Mouse (Mus musculus) heart, embryonic 15.5 days (tissue): ENCODE results near the gene Otud5. TPM values are rescaled to one million over a fixed set of nuclear protein-coding genes. Genes with fewer than 3 reads are reported as not detected.
A peak's percentile ranks its signal among the peaks of the same experiment; 100 is the strongest.

Source experiments
- ATAC-seq: fragments of 200-750 bp; cut with Nextera tagmentation; replicated peaks from 2 replicates; pipeline ENCODE4 v1.8.0; 2017; ENCODE audit warnings: low read depth, moderate TSS enrichment; ENCODE audit not compliant: insufficient number of reproducible peaks, insufficient read depth, low FRiP score
- H3K27ac ChIP-seq: fragments of 300-500 bp; sonication (generic); 2 replicates; pipeline ENCODE4 v1.5.1; 2015; ENCODE audit warnings: mild to moderate bottlenecking, inconsistent platforms
- H3K27me3 ChIP-seq: fragments of 300-500 bp; sonication (generic); 2 replicates; pipeline ENCODE4 v1.6.1; 2015; ENCODE audit warnings: inconsistent platforms
- H3K36me3 ChIP-seq: fragments of 300-500 bp; sonication (generic); 2 replicates; pipeline ENCODE4 v1.6.1; 2015; ENCODE audit warnings: mild to moderate bottlenecking, inconsistent platforms
- H3K4me1 ChIP-seq: fragments of 300-500 bp; sonication (generic); replicated peaks from 2 replicates; pipeline ENCODE4 v1.6.1; 2015; ENCODE audit warnings: inconsistent platforms
- H3K4me2 ChIP-seq: fragments of 300-500 bp; sonication (generic); 2 replicates; pipeline ENCODE4 v1.6.1; 2015; ENCODE audit warnings: inconsistent platforms, mild to moderate bottlenecking, moderate library complexity
- H3K4me3 ChIP-seq: fragments of 300-500 bp; sonication (generic); 2 replicates; pipeline ENCODE4 v1.5.1; 2015; ENCODE audit warnings: mild to moderate bottlenecking, inconsistent platforms
- H3K9ac ChIP-seq: fragments of 300-500 bp; sonication (generic); 2 replicates; pipeline ENCODE4 v1.6.1; 2015; ENCODE audit warnings: mild to moderate bottlenecking, inconsistent platforms
- H3K9me3 ChIP-seq: fragments of 300-500 bp; sonication (generic); replicated peaks from 2 replicates; pipeline ENCODE4 v1.6.1; 2016; ENCODE audit warnings: inconsistent platforms
- WGBS: fragments of 180-500 bp; shearing (Covaris S2); methylation state at CpG from one replicate; pipeline ENCODE4 v1.1.7; 2015; ENCODE audit warnings: mixed read lengths; 5-methylcytosine and 5-hydroxymethylcytosine counted together
- polyA plus RNA-seq: library from polyadenylated mRNA; unstranded; fragments of >200 nt; fragmentation: Nextera tagmentation; extraction: Ambion mirVana; gene quantifications from 2 replicates; pipeline ENCODE4 v1.2.1, GENCODE M21; 2015

Otud5 gene
- polyA plus RNA-seq, 1 experiment from 2014 or later: 24.7 TPM

DNA sequence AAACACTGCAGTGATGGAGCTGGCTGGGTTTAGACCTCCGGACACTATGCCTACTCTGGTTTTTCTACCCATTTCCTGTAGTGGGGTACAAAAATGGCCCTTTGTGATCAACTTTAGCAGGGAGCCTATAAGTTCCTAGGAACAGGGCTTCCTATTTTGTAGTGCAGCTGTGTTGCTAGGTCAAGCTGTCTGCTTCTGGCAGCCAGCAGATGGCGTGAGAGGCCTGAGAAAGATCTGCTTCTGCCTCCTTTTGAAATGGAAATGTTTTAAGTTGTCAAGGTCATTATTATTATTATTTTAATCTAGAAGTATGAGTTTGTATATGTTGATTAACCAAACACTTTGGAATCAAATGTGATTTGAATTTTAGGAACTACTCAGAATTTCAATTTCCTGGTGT is 13.4 kb downstream of the Otud5 start:
- Histone ChIP-seq H3K27me3 (no peaks in the 10 kb centered on the region), H3K9me3 (no peaks in the 10 kb centered on the region)
- 38% methylated on average over 2 of the region's 2 CpGs for WGBS

DNA sequence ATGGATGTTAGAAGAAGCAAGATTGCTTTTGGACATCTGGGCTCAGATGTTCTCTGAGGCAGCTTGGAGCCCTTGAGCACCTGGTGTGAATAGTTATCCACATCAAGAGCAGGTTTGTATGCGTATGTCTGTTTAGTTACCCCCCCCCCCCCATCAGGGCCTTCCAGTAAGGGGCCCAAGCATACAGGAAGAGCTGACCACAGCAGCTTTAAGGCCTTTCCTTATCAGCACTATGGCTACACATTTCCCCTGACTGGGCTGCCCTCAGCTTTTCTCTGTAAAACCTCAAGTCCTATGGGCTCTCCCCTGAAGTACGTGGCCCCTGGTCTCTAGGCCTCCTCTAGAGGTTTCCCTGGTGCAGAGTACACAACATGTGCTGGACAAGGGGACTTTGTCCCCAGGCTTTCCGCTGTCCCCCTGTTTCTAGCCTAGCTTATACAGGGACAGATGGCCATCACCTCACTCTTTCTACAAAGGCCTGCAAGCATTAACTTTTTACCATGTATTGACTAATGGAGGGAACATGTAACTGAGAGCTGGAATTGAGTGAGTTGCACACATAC is 18.1 kb downstream of the Otud5 start:
- no peak for ATAC-seq
- no peak overlapping the region for H3K4me3 ChIP-seq
- no peaks in the 10 kb centered on the region for H3K4me1 ChIP-seq
- H3K9me3 ChIP-seq: no peaks in the 10 kb centered on the region
- H3K27me3 ChIP-seq: no peaks in the 10 kb centered on the region
- H3K27ac ChIP-seq: no peak overlapping the region
- WGBS: 73% methylated on average over 3 of the region's 3 CpGs
- no peak overlapping the region for H3K4me2 ChIP-seq
- no peaks in the 10 kb centered on the region for H3K36me3 ChIP-seq
- no peak overlapping the region for H3K9ac ChIP-seq

More for the DNA sequence above, 13.4 kb downstream of the Otud5 start:
- Histone ChIP-seq H3K4me2 (no peak overlapping the region), H3K27ac (no peak overlapping the region), H3K4me1 (no peaks in the 10 kb centered on the region), H3K9ac (no peak overlapping the region), H3K36me3 (no peaks in the 10 kb centered on the region), H3K4me3 (no peak overlapping the region)
- ATAC-seq: no peak

DNA sequence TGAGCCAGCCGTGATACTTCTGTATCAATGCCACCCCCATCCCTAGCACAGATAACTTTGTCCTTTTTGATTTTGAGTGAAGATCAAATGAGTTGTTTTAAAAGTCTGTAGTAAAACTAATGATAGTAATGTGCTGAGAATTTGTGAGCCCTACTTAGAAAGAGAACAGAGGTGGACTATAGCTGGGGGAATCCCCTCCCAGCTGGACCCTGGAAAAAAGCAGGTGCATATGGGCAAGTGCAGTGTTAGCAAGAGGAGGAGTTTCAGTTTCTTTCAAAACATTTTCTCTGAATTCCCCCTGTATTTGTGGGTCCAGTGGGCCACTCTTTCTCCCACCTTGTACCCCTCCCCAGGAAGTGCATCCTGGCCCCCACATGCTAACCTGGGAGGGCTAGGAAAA is 22.0 kb downstream of the Otud5 start:
- no peak for ATAC-seq
- no peaks in the 10 kb centered on the region for H3K4me1 ChIP-seq
- H3K27me3 ChIP-seq: no peaks in the 10 kb centered on the region
- H3K36me3 ChIP-seq: peaks cover 10% of the 10 kb centered on the region; the same call in 1 of the 2 replicates
- H3K27ac ChIP-seq: no peak overlapping the region
- no peak overlapping the region for H3K4me2 ChIP-seq
- WGBS: 83% methylated on average over 1 of the region's 1 CpGs
- no peaks in the 10 kb centered on the region for H3K9me3 ChIP-seq
- H3K9ac ChIP-seq: no peak overlapping the region
- no peak overlapping the region for H3K4me3 ChIP-seq

DNA sequence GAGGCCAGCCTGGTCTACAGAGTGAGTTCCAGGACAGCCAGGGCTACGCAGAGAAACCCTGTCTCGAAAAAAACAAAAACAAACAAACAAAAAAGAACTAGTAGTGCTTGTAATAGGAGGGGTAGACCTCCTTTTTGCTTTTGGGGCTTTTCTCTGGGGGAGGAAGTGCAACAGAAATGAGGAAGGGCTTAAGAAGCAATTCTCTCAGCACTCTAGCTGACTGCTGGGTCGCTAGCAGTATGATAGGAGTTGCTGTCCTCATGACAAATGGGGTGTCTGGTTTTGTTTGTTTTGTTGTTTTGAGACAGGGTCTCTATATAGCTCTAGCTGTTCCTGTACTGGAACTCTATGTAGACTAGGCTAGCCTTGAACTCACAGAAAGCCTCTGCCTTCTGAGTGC is 23.4 kb downstream of the Otud5 start:
- 72% methylated on average over 3 of the region's 3 CpGs for WGBS
- no peak for ATAC-seq
- no peaks in the 10 kb centered on the region for H3K27me3 ChIP-seq
- H3K9me3 ChIP-seq: no peaks in the 10 kb centered on the region
- no peak overlapping the region for H3K27ac ChIP-seq
- H3K4me2 ChIP-seq: no peak overlapping the region
- no peaks in the 10 kb centered on the region for H3K4me1 ChIP-seq
- H3K4me3 ChIP-seq: no peak overlapping the region
- no peak overlapping the region for H3K9ac ChIP-seq
- H3K36me3 ChIP-seq: peaks cover 11% of the 10 kb centered on the region; the same call in 1 of the 2 replicates

DNA sequence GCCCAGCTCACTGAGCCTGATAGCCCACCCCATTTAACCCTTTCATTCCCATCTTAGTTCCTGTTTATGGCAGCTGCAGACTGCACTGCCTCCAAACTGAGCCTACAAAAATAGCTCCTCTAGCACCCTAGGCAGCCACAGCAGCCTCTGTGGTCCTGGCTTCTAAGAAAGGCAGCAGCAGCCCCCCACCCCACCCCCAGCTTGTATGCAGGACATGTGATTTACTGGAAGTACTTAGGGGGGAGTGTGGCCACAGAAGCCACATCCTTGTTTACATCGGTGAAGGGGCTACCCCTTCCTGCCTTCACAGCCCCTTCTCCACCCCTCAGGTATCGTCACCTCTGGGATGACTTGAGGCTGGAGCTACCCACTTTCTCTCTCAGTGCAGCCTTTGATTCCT is 24.2 kb downstream of the Otud5 start:
- H3K4me3 ChIP-seq: no peak overlapping the region
- H3K4me1 ChIP-seq: no peaks in the 10 kb centered on the region
- no peaks in the 10 kb centered on the region for H3K27me3 ChIP-seq
- no peaks in the 10 kb centered on the region for H3K9me3 ChIP-seq
- ATAC-seq: no peak
- peaks cover 11% of the 10 kb centered on the region; the same call in 1 of the 2 replicates for H3K36me3 ChIP-seq
- H3K27ac ChIP-seq: no peak overlapping the region
- WGBS: 75% methylated on average over 2 of the region's 2 CpGs
- no peak overlapping the region for H3K9ac ChIP-seq
- H3K4me2 ChIP-seq: no peak overlapping the region

DNA sequence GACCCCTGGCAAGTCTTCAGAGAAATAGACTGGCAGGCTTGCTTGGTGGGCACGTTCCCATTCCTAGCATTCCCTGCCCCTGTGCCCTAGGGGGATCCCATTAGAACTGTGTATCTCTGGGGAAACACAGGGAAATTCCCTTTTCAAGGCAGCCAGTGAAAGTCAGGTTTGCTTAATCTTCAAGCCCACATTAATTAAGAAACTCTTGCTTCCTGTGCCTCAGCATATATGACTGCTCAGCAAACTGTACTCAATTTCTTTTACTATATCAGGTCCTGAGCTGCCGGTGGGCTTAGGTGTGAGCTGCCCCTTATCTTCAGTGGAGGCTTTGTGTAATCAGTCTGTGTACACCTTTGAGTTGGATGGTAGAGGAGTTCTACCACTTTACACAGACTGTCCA is 24.6 kb downstream of the Otud5 start:
- no peak for ATAC-seq
- Histone ChIP-seq H3K27ac (no peak overlapping the region), H3K4me2 (no peak overlapping the region), H3K9me3 (no peaks in the 10 kb centered on the region), H3K4me3 (no peak overlapping the region), H3K27me3 (no peaks in the 10 kb centered on the region), H3K9ac (no peak overlapping the region), H3K36me3 (peaks cover 11% of the 10 kb centered on the region; the same call in 1 of the 2 replicates), H3K4me1 (no peaks in the 10 kb centered on the region)
- whole genome bisulfite sequencing: 59% methylated on average over 2 of the region's 2 CpGs

DNA sequence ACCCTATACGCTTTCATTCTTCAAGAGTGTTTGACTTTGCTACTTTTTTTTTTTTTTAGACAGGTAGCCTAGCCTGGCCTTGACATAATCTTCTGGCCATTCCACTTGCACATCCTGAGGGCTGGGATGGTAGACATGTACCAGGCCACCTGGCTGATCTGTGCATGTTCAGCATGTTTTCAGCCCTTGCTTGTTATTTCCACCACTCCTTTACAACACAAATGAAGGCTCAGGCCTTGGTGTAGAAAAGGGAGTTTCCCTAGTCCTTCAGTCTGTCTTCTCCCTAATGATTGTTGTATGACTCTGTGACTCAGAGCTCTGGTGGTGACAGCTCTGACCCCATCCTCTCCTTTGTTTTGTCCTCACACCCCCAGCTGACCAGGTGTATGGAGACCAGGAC is 26.0 kb downstream of the Otud5 start:
- Histone ChIP-seq H3K4me2 (no peak overlapping the region), H3K4me3 (no peak overlapping the region), H3K36me3 (peaks cover 11% of the 10 kb centered on the region; the same call in 1 of the 2 replicates), H3K9me3 (no peaks in the 10 kb centered on the region), H3K27ac (no peak overlapping the region), H3K27me3 (no peaks in the 10 kb centered on the region), H3K9ac (no peak overlapping the region), H3K4me1 (no peaks in the 10 kb centered on the region)
- no peak for ATAC-seq
- WGBS: 89% methylated on average over 1 of the region's 1 CpGs

DNA sequence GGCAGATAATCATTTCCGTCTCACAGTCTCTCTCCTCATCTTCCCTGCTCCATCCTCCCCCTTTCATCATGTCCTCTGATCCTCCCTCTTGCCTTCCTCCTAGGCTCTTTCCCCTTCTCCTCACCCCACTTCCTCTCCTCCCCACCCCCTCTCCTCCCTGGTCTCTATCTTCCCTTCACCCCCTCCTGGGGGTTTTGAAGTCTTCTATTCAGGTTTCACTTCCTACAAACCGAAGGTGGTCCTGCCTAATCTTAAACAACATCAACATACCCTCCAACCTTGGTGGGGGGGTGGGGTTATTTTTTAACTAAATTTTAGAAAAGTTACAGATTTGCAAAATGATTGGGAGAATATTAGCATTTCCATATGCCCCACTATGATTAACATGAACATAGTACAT is 27.3 kb downstream of the Otud5 start:
- Histone ChIP-seq H3K36me3 (peaks cover 11% of the 10 kb centered on the region; the same call in 1 of the 2 replicates), H3K27me3 (no peaks in the 10 kb centered on the region), H3K4me1 (no peaks in the 10 kb centered on the region), H3K9ac (no peak overlapping the region), H3K27ac (no peak overlapping the region), H3K4me2 (no peak overlapping the region), H3K4me3 (no peak overlapping the region), H3K9me3 (no peaks in the 10 kb centered on the region)
- WGBS: 52% methylated on average over 2 of the region's 2 CpGs
- no peak for ATAC-seq

DNA sequence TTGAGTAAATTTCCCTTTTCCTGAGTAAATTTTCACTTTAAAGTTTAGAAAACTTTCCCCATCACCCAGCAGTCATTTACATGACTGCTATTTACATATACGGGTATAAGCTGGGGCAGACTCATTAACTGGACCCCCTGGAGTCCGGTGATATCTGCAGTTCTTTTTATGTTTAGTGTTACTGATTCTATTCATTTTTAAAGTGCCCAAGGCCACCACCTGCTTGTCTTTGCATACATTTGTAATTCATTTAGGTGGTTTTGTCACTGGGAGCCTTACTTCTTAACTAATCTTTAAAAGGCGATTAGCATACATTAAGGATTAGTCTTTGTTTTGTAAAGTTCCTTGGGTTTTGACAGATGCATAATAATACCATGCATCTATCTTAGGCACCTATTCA is 28.7 kb downstream of the Otud5 start:
- 57% methylated on average over 3 of the region's 3 CpGs for WGBS
- Histone ChIP-seq H3K4me3 (no peak overlapping the region), H3K4me2 (no peak overlapping the region), H3K9me3 (no peaks in the 10 kb centered on the region), H3K9ac (no peak overlapping the region), H3K4me1 (no peaks in the 10 kb centered on the region), H3K36me3 (peaks cover 11% of the 10 kb centered on the region; the same call in 1 of the 2 replicates), H3K27ac (no peak overlapping the region), H3K27me3 (no peaks in the 10 kb centered on the region)
- ATAC-seq: no peak

DNA sequence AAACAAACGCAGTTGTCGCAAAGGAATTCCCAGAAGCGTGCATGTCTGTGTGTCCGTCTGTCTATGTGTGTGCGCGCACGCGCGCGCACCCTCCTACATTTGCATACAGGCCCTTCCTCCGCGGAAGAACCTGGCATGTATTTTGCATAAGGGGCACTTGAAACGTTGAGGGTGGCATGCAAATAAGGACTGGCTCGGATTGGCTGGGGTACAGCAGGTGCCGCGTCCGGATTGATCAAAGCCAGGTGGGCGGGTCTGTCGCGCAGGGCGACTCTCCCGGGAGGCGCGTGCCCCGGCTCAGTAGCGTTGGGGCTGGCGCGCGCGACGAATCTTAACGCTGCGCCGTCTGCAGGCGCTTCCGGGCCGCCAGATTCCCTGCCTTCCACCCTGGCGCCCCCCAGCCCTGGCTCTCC is 36.8 kb downstream of the Otud5 start, which contains the start of gene Pim2:
TSS of gene Pim2 (plus strand) at position 256 of the 413 bp plus-strand sequence.
- ATAC-seq: peak; percentile 88
- no peaks in the 10 kb centered on the region for H3K27me3 ChIP-seq
- peak within 1 kb of the TSS; percentile 53 for H3K4me3 ChIP-seq
- H3K27ac ChIP-seq: no peak within 1 kb of the TSS
- H3K4me1 ChIP-seq: peaks cover 11% of the 10 kb centered on the region
- no peaks in the 10 kb centered on the region for H3K9me3 ChIP-seq
- peak within 1 kb of the TSS; percentile 91 for H3K4me2 ChIP-seq
- peak within 1 kb of the TSS; percentile 51 for H3K9ac ChIP-seq
- WGBS: 18% methylated on average over 22 of the region's 38 CpGs
- H3K36me3 ChIP-seq: no peaks in the 10 kb centered on the region

DNA sequence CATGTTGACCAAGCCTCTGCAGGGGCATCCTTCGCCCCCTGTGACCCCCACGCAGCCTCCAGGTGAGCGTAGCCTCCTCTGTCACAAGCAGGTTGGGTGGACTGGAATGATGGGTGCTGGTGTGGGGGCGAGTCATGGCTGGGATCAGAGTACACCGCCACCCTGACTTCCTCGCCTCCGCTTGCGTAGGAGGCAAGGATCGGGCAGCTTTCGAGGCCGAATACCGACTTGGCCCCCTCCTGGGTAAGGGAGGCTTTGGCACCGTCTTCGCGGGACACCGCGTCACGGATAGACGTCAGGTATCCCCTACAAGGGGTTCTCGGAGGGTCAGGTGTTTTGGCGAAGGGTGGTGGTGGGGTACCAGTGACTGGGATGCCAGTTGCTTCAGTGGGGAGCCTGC is 37.3 kb downstream of the Otud5 start:
- peak; percentile 30; the same call in 1 of the 2 replicates for ATAC-seq
- 13% methylated on average over 21 of the region's 21 CpGs for WGBS
- peak overlapping the region; percentile 51 for H3K9ac ChIP-seq
- H3K9me3 ChIP-seq: no peaks in the 10 kb centered on the region
- H3K4me1 ChIP-seq: peaks cover 11% of the 10 kb centered on the region
- H3K27me3 ChIP-seq: no peaks in the 10 kb centered on the region
- peak overlapping the region; percentile 53 for H3K4me3 ChIP-seq
- H3K36me3 ChIP-seq: no peaks in the 10 kb centered on the region
- H3K27ac ChIP-seq: no peak overlapping the region
- H3K4me2 ChIP-seq: peak overlapping the region; percentile 91

DNA sequence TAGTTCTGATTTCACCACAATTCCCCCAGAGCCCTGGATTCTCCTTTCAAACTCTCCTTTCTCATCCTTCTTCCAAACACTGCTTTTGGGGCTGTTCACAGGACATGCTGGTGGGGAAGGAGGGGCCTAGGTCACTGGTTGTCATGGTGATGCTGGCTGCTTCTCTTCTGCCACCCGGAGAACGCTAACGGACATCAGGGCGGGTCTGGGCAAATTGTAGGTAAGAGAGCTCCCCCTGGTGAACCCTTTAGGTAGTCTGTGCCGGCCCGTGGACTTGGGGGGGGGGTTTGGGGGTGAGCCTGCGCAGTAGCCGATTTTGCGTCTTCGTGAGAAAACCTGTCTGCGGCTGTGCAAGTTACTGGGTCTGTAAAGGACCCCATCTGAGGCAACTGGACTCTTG is 38.7 kb downstream of the Otud5 start:
- H3K36me3 ChIP-seq: no peaks in the 10 kb centered on the region
- peak overlapping the region; percentile 18; the same call in 1 of the 2 replicates for H3K4me3 ChIP-seq
- H3K9ac ChIP-seq: no peak overlapping the region
- no peak overlapping the region for H3K27ac ChIP-seq
- no peaks in the 10 kb centered on the region for H3K9me3 ChIP-seq
- peak overlapping the region; percentile 91 for H3K4me2 ChIP-seq
- no peak for ATAC-seq
- no peaks in the 10 kb centered on the region for H3K27me3 ChIP-seq
- WGBS: 7% methylated on average over 11 of the region's 11 CpGs
- peaks cover 13% of the 10 kb centered on the region for H3K4me1 ChIP-seq
